Mouse (Mus musculus) cerebellum, adult 2 months (tissue): ENCODE results near the gene Tprg.

Source experiments
- CTCF ChIP-seq: fragments of 200-500 bp; IDR thresholded peaks from 2 replicates; pipeline ENCODE4 v1.5.1; 2011; ENCODE audit warnings: low read depth, mild to moderate bottlenecking, control low read depth, low read length, moderate library complexity, borderline replicate concordance; ENCODE audit not compliant: insufficient read depth
- POLR2A ChIP-seq: fragments of 200-500 bp; IDR thresholded peaks from 2 replicates; pipeline ENCODE4 v1.6.1; 2011; ENCODE audit warnings: low read length, control low read depth, borderline replicate concordance; ENCODE audit not compliant: insufficient read depth

GRCm38 (mm10) chr16:25440039-25440438, 153.4 kb downstream of the Tprg start:
- TF ChIP-seq CTCF (no peak), POLR2A (no peak)
